Mouse (Mus musculus): ENCODE measurements around the gene Fam171a2. TPM values are rescaled to one million over a fixed set of nuclear protein-coding genes. Genes with fewer than 3 reads are reported as not detected.

The Fam171a2 gene
- polyA plus RNA-seq (2012; fragmentation: generic; extraction: Trizol): 10 to 100 TPM; 12.6 to 60.7 TPM

DNA sequence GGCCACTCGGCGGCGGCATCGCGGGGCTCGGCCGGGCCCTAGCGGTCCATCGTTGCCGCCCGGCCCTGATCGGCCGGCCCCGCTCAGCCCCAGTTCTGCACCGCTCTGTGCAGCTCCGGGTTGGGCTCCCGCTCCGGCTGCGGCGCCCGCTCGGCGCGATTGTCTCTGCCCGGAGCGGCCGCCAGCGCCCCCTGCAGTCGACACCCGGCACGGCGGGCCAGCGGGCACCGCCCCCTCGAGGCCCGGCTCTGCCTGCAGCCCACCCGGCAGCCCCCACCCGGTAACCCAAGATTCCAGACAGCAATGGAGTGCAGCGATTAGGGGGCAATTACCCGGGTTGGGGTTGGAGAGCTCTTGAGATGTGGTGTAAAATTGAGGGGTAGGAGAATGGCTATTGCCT lies at the start of gene Fam171a2:
Gene Fam171a2, minus strand, starts transcription at position 186 of the 400 bp plus-strand sequence.

DNA sequence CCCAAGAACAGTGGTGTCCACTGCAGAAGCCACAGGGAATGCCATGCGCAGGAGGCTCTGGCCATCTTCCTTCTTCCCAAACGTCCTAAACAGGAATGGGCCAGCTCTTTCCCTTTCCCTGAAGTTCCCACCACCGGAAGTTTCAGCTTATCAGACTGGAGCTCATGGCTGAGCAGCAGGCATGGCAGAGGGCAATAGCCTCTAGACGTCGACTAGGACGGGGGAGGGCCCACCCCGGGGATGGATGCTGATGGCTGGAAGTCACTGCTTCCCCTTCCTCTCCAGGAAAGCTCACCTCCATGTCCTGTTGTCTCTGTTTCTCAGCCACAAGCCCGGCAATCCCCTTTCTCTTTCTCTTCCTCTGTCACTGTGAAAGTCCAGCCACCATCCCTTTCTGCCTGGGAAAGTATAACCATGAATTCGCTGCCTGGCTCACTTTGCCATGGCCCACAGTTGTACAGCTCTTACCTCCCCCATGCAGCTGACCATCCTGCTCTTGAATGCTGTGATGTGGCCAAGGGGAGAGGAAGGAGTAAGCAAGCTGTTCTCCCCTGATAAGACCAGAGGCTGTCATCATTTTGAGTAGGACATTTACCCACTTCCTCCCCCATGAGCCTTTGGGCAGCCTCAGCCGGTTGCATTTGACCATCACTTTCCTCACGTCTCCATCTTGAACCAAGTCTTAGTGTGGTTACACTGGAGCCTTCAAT lies 22.3 kb upstream of the Fam171a2 start, which contains the start of gene Itga2b:
Gene Itga2b, minus strand, starts transcription at position 475 of the 710 bp plus-strand sequence.

DNA sequence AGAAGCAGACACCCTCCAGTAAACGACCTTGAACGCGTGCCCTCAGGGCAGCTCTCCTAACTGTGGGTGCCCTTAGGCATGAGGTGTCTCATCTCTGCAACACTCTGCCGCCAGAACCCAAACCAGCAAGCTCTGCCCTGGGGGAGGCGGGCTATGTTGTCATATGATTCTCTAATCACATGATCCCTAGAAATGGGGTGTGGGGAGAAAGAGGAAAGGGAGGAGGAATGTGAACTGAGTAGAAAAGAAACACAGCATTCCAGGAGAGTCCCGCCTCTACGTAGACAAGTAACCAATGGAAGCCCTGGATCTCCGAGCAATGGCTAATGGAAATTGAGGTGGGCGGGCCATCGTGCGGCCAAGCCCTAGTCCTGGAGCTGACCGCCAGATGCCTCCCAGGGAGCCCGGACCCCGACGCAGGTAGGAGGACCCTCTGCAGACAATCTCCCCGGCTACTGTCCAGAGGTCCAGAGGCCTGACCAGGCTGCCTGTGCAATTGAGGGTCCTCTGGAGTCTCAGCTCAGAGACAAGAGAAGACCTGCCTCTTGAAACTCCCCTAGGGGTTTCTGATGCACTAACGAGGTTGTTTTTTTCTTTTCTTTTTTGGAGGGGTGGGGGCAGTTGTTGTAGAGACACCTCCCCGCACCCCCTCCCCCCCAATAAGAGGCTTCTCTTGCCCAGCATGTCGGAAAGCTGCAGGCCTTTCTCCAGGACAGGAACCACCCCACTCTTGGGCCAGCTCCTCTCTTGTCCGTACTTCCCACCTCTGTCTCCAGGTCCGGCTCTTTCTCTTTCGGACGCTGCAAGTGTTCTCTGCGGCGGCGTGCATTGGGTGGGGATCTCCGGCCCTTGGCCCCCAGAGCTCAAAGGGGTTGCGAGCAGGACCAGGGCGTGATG lies 17.1 kb downstream of the Fam171a2 start, which contains the start of gene Grn:
Gene Grn, plus strand, starts transcription at position 195 of the 897 bp plus-strand sequence.

DNA sequence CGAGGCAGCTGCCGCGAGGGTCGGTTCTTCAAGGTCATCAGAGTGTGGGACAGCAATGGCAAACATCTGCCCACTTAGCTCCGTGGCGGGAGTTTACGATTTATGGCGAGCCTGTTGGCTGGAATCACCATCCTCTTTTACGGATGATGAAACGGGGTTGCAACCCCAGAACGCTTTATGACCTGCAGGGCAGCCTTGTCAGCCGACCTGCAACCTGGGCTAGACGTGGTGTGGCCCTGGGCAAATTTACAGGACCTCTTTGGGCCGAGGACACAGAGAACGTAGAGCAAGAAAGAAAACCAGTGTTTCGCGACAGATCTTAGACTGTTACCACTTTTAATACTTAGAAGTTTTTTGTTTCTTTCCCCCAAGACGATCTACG lies 39.7 kb downstream of the Fam171a2 start, which contains the start of gene Slc25a39:
Gene Slc25a39, minus strand, starts transcription at position 113 of the 382 bp plus-strand sequence.

DNA sequence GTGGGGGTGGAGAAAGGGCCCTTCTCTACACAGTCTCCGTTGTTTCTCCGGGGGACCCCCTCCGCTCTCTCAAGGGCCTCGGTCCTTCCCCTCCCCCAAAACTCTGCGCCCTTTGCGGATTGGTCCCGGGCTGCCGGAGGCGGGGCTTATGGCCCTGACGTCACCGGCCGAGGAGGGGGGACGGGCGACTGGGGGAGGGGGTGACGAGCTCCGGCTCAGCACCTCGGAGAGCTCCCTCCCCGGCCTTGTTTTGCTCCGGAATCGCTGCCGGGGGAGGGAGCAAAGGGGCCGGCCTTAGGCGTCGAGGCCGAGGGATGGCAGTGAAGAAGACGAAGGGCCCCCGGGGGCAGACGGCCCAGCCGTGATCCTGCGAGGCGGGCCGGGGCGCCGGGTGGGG lies 54.2 kb downstream of the Fam171a2 start, which contains the start of gene Rundc3a:
Gene Rundc3a, plus strand, starts transcription at position 166 of the 397 bp plus-strand sequence.

Other genes starting within 250 kb of the Fam171a2 start
- gene Hdac5, start 217.5 kb downstream of the Fam171a2 start, polyA plus RNA-seq (2012; fragmentation: generic; extraction: Trizol): 100 to 1,000 TPM; 104 to 125 TPM
- gene BC030867, start 198.8 kb downstream of the Fam171a2 start, polyA plus RNA-seq (2012; fragmentation: generic; extraction: Trizol): 10 to 100 TPM in 1 of 2 experiments, 1 to 10 TPM in 1; 9.6 to 23.1 TPM
- under 1 TPM in 1 of 2 experiments, not detected in 1; 0.02 TPM for gene Asb16, start 178.9 kb downstream of the Fam171a2 start, polyA plus RNA-seq (2012; fragmentation: generic; extraction: Trizol)
- gene Tmub2, start 162.8 kb downstream of the Fam171a2 start, polyA plus RNA-seq (2012; fragmentation: generic; extraction: Trizol): 10 to 100 TPM; 21.1 to 73.1 TPM
- gene Atxn7l3, start 151.1 kb downstream of the Fam171a2 start, polyA plus RNA-seq (2012; fragmentation: generic; extraction: Trizol): 10 to 100 TPM; 20.5 to 42.9 TPM
- 10 to 100 TPM; 31.9 to 89.4 TPM for gene Ubtf, start 127.9 kb downstream of the Fam171a2 start, polyA plus RNA-seq (2012; fragmentation: generic; extraction: Trizol)
- not detected for gene Slc4a1, start 81.5 kb downstream of the Fam171a2 start, polyA plus RNA-seq (2012; fragmentation: generic; extraction: Trizol)
- 1 to 10 TPM; 4.3 to 7.9 TPM for gene Rundc3a, start 54.3 kb downstream of the Fam171a2 start, polyA plus RNA-seq (2012; fragmentation: generic; extraction: Trizol)
- 100 to 1,000 TPM; 249 to 543 TPM for gene Slc25a39, start 39.7 kb downstream of the Fam171a2 start, polyA plus RNA-seq (2012; fragmentation: generic; extraction: Trizol)
- gene Grn, start 17.4 kb downstream of the Fam171a2 start, polyA plus RNA-seq (2012; fragmentation: generic; extraction: Trizol): 100 to 1,000 TPM; 147 to 420 TPM
- gene Itga2b, start 22.4 kb upstream of the Fam171a2 start, polyA plus RNA-seq (2012; fragmentation: generic; extraction: Trizol): 10 to 100 TPM in 1 of 2 experiments, 1 to 10 TPM in 1; 7.5 to 84.4 TPM
- gene Gpatch8, start 108.7 kb upstream of the Fam171a2 start, polyA plus RNA-seq (2012; fragmentation: generic; extraction: Trizol): 10 to 100 TPM in 1 of 2 experiments, under 1 TPM in 1; 0.87 to 13.3 TPM
- under 1 TPM; 0.05 to 0.70 TPM for gene Gm11627, start 131.8 kb upstream of the Fam171a2 start, polyA plus RNA-seq (2012; fragmentation: generic; extraction: Trizol)
- gene Fzd2, start 156.7 kb upstream of the Fam171a2 start, polyA plus RNA-seq (2012; fragmentation: generic; extraction: Trizol): 100 to 1,000 TPM in 1 of 2 experiments, 10 to 100 TPM in 1; 52.1 to 156 TPM
- under 1 TPM in 1 of 2 experiments, not detected in 1; 0.02 TPM for gene Meioc, start 216.0 kb upstream of the Fam171a2 start, polyA plus RNA-seq (2012; fragmentation: generic; extraction: Trizol)